Mouse (Mus musculus): Measurements from ENCODE around the gene Zfp27.

Zfp27 gene

GRCm38 (mm10) chr7:29905966-29906681, at the start of gene Zfp27:
TSS of gene Zfp27 (minus strand) at chr7:29906572.
- DNase-seq = peak; percentile 78 to 88

GRCm38 (mm10) chr7:29954731-29955130, 48.4 kb upstream of the Zfp27 start:
- DNase-seq = peak; percentile 54 to 76

- DNase-seq = peak; percentile 86 to 88
Observed at GRCm38 (mm10) chr7:29953513-29954401, 47.4 kb upstream of the Zfp27 start, which contains the start of gene Zfp74. TSS of gene Zfp74 (minus strand) at chr7:29954089.

- no peak for DNase-seq
Observed at GRCm38 (mm10) chr7:29953086-29953485, 46.7 kb upstream of the Zfp27 start.

- DNase-seq = no peak
Observed at GRCm38 (mm10) chr7:29944201-29944600, 37.8 kb upstream of the Zfp27 start.

GRCm38 (mm10) chr7:29943720-29944119, 37.3 kb upstream of the Zfp27 start:
- DNase-seq = no peak

GRCm38 (mm10) chr7:29942740-29943139, 36.4 kb upstream of the Zfp27 start:
- DNase-seq = no peak

- DNase-seq = no peak
Observed at GRCm38 (mm10) chr7:29941027-29941426, 34.7 kb upstream of the Zfp27 start.

GRCm38 (mm10) chr7:29938856-29939255, 32.5 kb upstream of the Zfp27 start:
- DNase-seq = no peak

GRCm38 (mm10) chr7:29922780-29923179, 16.4 kb upstream of the Zfp27 start:
- DNase-seq = no peak

- DNase-seq = no peak
Observed at GRCm38 (mm10) chr7:29921439-29922093, 15.2 kb upstream of the Zfp27 start.

GRCm38 (mm10) chr7:29918062-29918453, 11.7 kb upstream of the Zfp27 start:
- DNase-seq = no peak

- peak; percentile 12 to 19 for DNase-seq
Observed at GRCm38 (mm10) chr7:29917371-29918061, 11.1 kb upstream of the Zfp27 start.

GRCm38 (mm10) chr7:29912172-29912571, 5.8 kb upstream of the Zfp27 start:
- no peak for DNase-seq

GRCm38 (mm10) chr7:29910252-29910651, 3.9 kb upstream of the Zfp27 start:
- DNase-seq = no peak

- peak; percentile 85 to 87 for DNase-seq
Observed at GRCm38 (mm10) chr7:29908130-29908950, 2.0 kb upstream of the Zfp27 start, which contains the start of gene Zfp383. TSS of gene Zfp383 (plus strand) at chr7:29908223.

GRCm38 (mm10) chr7:29907206-29907605, 834 bp upstream of the Zfp27 start:
- no peak for DNase-seq

- no peak for DNase-seq
Observed at GRCm38 (mm10) chr7:29906682-29907058, 298 bp upstream of the Zfp27 start.

GRCm38 (mm10) chr7:29904101-29904500, 2.3 kb downstream of the Zfp27 start:
- DNase-seq = no peak

GRCm38 (mm10) chr7:29898351-29898750, 8.0 kb downstream of the Zfp27 start:
- DNase-seq = no peak

- no peak for DNase-seq
Observed at GRCm38 (mm10) chr7:29892756-29893155, 13.6 kb downstream of the Zfp27 start.

GRCm38 (mm10) chr7:29890501-29890900, 15.9 kb downstream of the Zfp27 start:
- no peak for DNase-seq
